Mouse (Mus musculus) lung, embryonic 16.5 days (tissue): ENCODE results near the gene Rbbp5. TPM values are rescaled to one million over a fixed set of nuclear protein-coding genes. Genes with fewer than 3 reads are reported as not detected.

Experiments
- ATAC-seq: fragments of 200-750 bp; cut with Nextera tagmentation; 2 replicates; pipeline ENCODE4 v1.8.0; 2017; ENCODE audit warnings: low read depth, mild to moderate bottlenecking, moderate library complexity
- H3K27ac ChIP-seq: fragments of 300-500 bp; sonication (generic); 2 replicates; pipeline ENCODE4 v1.5.1; 2014; ENCODE audit warnings: mild to moderate bottlenecking, control low read depth, low read length
- H3K27me3 ChIP-seq: fragments of 300-500 bp; sonication (generic); 2 replicates; pipeline ENCODE4 v1.6.1; 2014; ENCODE audit warnings: low read depth, low read length, mixed read lengths; ENCODE audit not compliant: control insufficient read depth, insufficient read depth
- H3K36me3 ChIP-seq: fragments of 300-500 bp; sonication (generic); 2 replicates; pipeline ENCODE4 v1.6.1; 2014; ENCODE audit warnings: low read length; ENCODE audit not compliant: control insufficient read depth, insufficient read depth
- H3K4me1 ChIP-seq: fragments of 300-500 bp; sonication (generic); replicated peaks from 2 replicates; pipeline ENCODE4 v1.6.1; 2014; ENCODE audit warnings: low read length, mixed read lengths; ENCODE audit not compliant: control insufficient read depth, insufficient read depth
- H3K4me2 ChIP-seq: fragments of 300-500 bp; sonication (generic); 2 replicates; pipeline ENCODE4 v1.6.1; 2014; ENCODE audit warnings: low read depth, low read length, control low read depth
- H3K4me3 ChIP-seq: fragments of 300-500 bp; sonication (generic); 2 replicates; pipeline ENCODE4 v1.5.1; 2014; ENCODE audit warnings: mild to moderate bottlenecking, low read length, control low read depth
- H3K9ac ChIP-seq: fragments of 300-500 bp; sonication (generic); 2 replicates; pipeline ENCODE4 v1.6.1; 2014; ENCODE audit warnings: low read length, control low read depth
- H3K9me3 ChIP-seq: fragments of 300-500 bp; sonication (generic); 2 replicates; pipeline ENCODE4 v1.6.1; 2016; ENCODE audit warnings: low read length; ENCODE audit not compliant: control insufficient read depth
- WGBS: fragments of 180-500 bp; shearing (Covaris S2); extraction: QIAGEN DNeasy Blood & Tissue Kit; methylation state at CpG from one replicate; pipeline ENCODE4 v1.1.7; 2014; 5-methylcytosine and 5-hydroxymethylcytosine counted together
- polyA plus RNA-seq: library from polyadenylated mRNA; unstranded; fragments of >200 nt; fragmentation: Nextera tagmentation; extraction: Ambion mirVana; gene quantifications from 2 replicates; pipeline ENCODE4 v1.2.1, GENCODE M21; 2015

Rbbp5 gene
- polyA plus RNA-seq, 1 experiment from 2014 or later, result 46.8 TPM

DNA sequence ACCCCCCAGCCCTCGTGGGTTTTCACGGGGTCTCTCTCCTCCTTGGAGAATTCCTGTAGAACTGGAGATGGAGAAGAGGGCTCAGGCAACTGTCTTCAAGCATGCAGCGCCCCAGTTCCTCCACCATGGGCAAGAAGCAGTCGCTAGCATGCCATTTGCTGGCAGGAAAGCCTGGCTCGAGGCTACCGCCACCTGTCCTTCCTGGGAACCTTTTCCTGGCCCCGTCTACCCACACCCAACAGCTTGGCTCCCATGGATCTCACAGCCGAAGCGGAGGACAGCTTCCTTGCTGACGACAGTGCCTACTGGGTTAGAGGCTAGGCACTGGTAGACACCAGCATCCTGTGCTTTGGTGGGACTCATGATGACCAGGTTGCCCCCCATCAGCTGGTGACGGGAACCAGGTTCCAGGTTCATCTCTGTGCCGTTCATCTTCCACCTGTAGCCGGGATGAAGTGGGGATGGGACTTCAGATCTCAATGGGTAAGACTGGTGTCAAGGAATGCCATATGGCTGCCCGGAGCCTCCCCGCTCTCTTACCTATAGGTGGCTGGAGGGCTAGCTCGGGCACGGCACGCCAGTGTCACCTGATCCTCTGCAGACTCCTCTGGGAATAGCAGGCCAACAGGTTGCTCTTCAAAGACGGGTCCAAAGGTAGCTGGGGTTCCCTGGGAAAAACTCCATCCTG is 51.6 kb downstream of the Rbbp5 start:
- H3K4me1 ChIP-seq, result no peaks in the 10 kb centered on the region
- H3K27me3 ChIP-seq, result no peaks in the 10 kb centered on the region
- no peak for ATAC-seq
- whole genome bisulfite sequencing, result 82% methylated on average over 19 of the region's 19 CpGs
- no peaks in the 10 kb centered on the region for H3K9me3 ChIP-seq
- no peak overlapping the region for H3K9ac ChIP-seq
- H3K36me3 ChIP-seq, result no peaks in the 10 kb centered on the region
- no peak overlapping the region for H3K27ac ChIP-seq
- no peak overlapping the region for H3K4me2 ChIP-seq
- H3K4me3 ChIP-seq, result no peak overlapping the region

GRCm38 (mm10) chr1:132530631-132531191 is 53.5 kb downstream of the Rbbp5 start:
- Histone ChIP-seq H3K27ac (no peak overlapping the region), H3K36me3 (no peaks in the 10 kb centered on the region)

GRCm38 (mm10) chr1:132532521-132532920 is 55.4 kb downstream of the Rbbp5 start:
- Histone ChIP-seq H3K36me3 (no peaks in the 10 kb centered on the region), H3K9me3 (no peaks in the 10 kb centered on the region), H3K27ac (no peak overlapping the region), H3K4me1 (no peaks in the 10 kb centered on the region), H3K4me2 (no peak overlapping the region), H3K27me3 (no peaks in the 10 kb centered on the region; the same call in 1 of the 2 replicates), H3K4me3 (no peak overlapping the region), H3K9ac (no peak overlapping the region)
- 53% methylated on average over 9 of the region's 9 CpGs for WGBS
- ATAC-seq, result no peak

More at GRCm38 (mm10) chr1:132530631-132531191, 53.5 kb downstream of the Rbbp5 start:
- no peaks in the 10 kb centered on the region for H3K27me3 ChIP-seq
- H3K9me3 ChIP-seq, result no peaks in the 10 kb centered on the region
- no peak overlapping the region; the same call in 1 of the 2 replicates for H3K9ac ChIP-seq
- no peak overlapping the region for H3K4me2 ChIP-seq
- no peak overlapping the region for H3K4me3 ChIP-seq
- ATAC-seq, result no peak
- WGBS, result 10% methylated on average over 5 of the region's 5 CpGs
- H3K4me1 ChIP-seq, result no peaks in the 10 kb centered on the region

GRCm38 (mm10) chr1:132533840-132534239 is 56.7 kb downstream of the Rbbp5 start:
- ATAC-seq, result no peak
- Histone ChIP-seq H3K9ac (no peak overlapping the region), H3K4me1 (peaks cover 2% of the 10 kb centered on the region; the same call in 1 of the 2 replicates), H3K4me3 (no peak overlapping the region), H3K27ac (no peak overlapping the region), H3K9me3 (no peaks in the 10 kb centered on the region), H3K27me3 (no peaks in the 10 kb centered on the region; the same call in 1 of the 2 replicates), H3K4me2 (no peak overlapping the region), H3K36me3 (no peaks in the 10 kb centered on the region)
- 8% methylated on average over 7 of the region's 8 CpGs for WGBS

- Histone ChIP-seq H3K9me3 (no peaks in the 10 kb centered on the region), H3K4me1 (peaks cover 3% of the 10 kb centered on the region; the same call in 1 of the 2 replicates), H3K27ac (no peak overlapping the region), H3K4me3 (no peak overlapping the region), H3K9ac (no peak overlapping the region), H3K27me3 (peaks cover 9% of the 10 kb centered on the region; the same call in 1 of the 2 replicates), H3K36me3 (no peaks in the 10 kb centered on the region), H3K4me2 (no peak overlapping the region)
- ATAC-seq, result no peak
- 88% methylated on average over 4 of the region's 4 CpGs for WGBS
Measured at GRCm38 (mm10) chr1:132535541-132535940, 58.4 kb downstream of the Rbbp5 start.

GRCm38 (mm10) chr1:132536416-132536815 is 59.3 kb downstream of the Rbbp5 start:
- H3K9me3 ChIP-seq, result no peaks in the 10 kb centered on the region
- no peaks in the 10 kb centered on the region for H3K36me3 ChIP-seq
- H3K9ac ChIP-seq, result no peak overlapping the region
- ATAC-seq, result no peak
- no peak overlapping the region for H3K4me2 ChIP-seq
- no peak overlapping the region for H3K27ac ChIP-seq
- 62% methylated on average over 3 of the region's 3 CpGs for WGBS
- no peak overlapping the region for H3K4me3 ChIP-seq
- peaks cover 10% of the 10 kb centered on the region for H3K27me3 ChIP-seq
- peaks cover 5% of the 10 kb centered on the region; the same call in 1 of the 2 replicates for H3K4me1 ChIP-seq

- Histone ChIP-seq H3K27me3 (peaks cover 23% of the 10 kb centered on the region), H3K9ac (no peak overlapping the region), H3K4me1 (peaks cover 7% of the 10 kb centered on the region), H3K36me3 (no peaks in the 10 kb centered on the region), H3K4me3 (no peak overlapping the region), H3K4me2 (no peak overlapping the region), H3K27ac (no peak overlapping the region), H3K9me3 (no peaks in the 10 kb centered on the region)
- 76% methylated on average over 5 of the region's 5 CpGs for WGBS
- no peak for ATAC-seq
Measured at GRCm38 (mm10) chr1:132537736-132538135, 60.6 kb downstream of the Rbbp5 start.

DNA sequence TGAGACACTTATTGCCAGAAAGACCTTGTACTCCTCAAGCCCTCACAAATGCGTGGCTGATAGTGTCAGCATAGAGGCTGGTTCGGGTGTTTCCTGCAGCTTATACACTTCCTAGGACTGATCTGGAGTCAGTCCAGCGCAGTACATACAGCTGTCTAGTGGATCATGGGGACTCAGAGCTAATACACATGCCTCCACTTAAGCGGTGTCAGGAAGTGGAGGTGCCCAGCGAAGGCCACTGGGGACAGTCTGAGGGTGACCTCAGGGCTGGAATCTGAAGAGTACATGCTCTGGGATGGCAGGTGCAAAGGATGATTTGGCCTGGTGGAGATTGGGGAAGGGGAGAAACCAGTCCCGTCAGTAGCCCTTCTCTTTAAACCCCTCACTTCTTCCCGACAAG is 63.5 kb downstream of the Rbbp5 start:
- Histone ChIP-seq H3K4me3 (no peak overlapping the region), H3K27ac (no peak overlapping the region), H3K36me3 (no peaks in the 10 kb centered on the region), H3K4me2 (no peak overlapping the region), H3K9me3 (no peaks in the 10 kb centered on the region), H3K9ac (no peak overlapping the region), H3K4me1 (peaks cover 10% of the 10 kb centered on the region), H3K27me3 (peaks cover 39% of the 10 kb centered on the region)
- no peak for ATAC-seq
- 28% methylated on average over 7 of the region's 7 CpGs for WGBS

GRCm38 (mm10) chr1:132541171-132541823 is 64.1 kb downstream of the Rbbp5 start:
- Histone ChIP-seq H3K9me3 (no peaks in the 10 kb centered on the region), H3K9ac (no peak overlapping the region), H3K4me2 (no peak overlapping the region), H3K4me1 (peaks cover 10% of the 10 kb centered on the region), H3K36me3 (no peaks in the 10 kb centered on the region), H3K27me3 (peaks cover 39% of the 10 kb centered on the region), H3K4me3 (no peak overlapping the region), H3K27ac (no peak overlapping the region)
- ATAC-seq, result peak; percentile 62
- 5% methylated on average over 14 of the region's 14 CpGs for WGBS
